In the genomic region with DNA sequence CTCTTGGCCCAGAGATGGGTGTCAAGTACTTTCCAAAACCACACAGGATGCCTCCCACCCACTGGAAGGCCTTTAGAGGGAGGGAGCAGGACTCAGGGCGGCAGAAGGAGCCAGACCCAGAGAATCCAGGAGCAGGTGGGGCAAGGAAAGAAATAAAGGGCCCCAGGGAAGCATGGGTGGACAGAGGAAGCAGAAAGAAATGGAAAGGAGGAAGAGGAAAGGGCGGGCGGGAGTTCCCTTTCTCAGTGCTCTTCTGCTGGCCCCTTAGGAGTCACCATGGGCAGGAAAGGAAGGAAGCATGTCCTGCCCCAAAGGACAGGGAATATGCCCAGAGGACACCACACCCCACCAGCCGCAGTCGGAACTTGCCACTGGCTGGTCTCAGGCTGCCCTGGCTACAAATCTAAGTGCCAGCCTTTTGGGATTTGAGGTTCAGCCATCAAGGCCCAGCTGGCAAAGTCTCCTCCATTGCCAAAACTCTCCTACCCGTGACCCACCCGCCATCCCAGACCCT, we compare ENCODE assay signal across 17 mouse cellular contexts. TPM values are rescaled to one million over a fixed set of nuclear protein-coding genes. Genes with fewer than 3 reads are reported as not detected.
DNase-seq lines count a peak whose midpoint lies in the region; ATAC-seq and TF ChIP-seq lines count a peak whose summit lies in the region.
"Had no signal": no experiment of that assay in that cellular context is flagged by ENCODE, and none has a peak within 500 bp of the region (broad histone marks: within the 10 kb centered on the region; RNA-seq: fewer than 3 reads in every experiment).

No protein-coding gene starts in this region.

- peaks cover 30% of the 10 kb centered on the region for H3K27me3 ChIP-seq in midbrain, embryonic 12.5 days
- no peaks in the 10 kb centered on the region for H3K27me3 ChIP-seq in midbrain, embryonic 14.5 days (ENCODE audit: control insufficient read depth, insufficient read depth, low read length)
- H3K27me3 ChIP-seq in embryonic facial prominence, embryonic 13.5 days: peaks cover 4% of the 10 kb centered on the region; the same call in 1 of the 2 replicates
- H3K27me3 ChIP-seq in intestine, embryonic 15.5 days (replicated peaks): no peaks in the 10 kb centered on the region

- H3K36me3 ChIP-seq in midbrain, embryonic 12.5 days: no peaks in the 10 kb centered on the region
- no peaks in the 10 kb centered on the region for H3K36me3 ChIP-seq in midbrain, embryonic 14.5 days (ENCODE audit: control insufficient read depth, insufficient read depth, low read length)
- no peaks in the 10 kb centered on the region for H3K36me3 ChIP-seq in embryonic facial prominence, embryonic 13.5 days
- no peaks in the 10 kb centered on the region for H3K36me3 ChIP-seq in intestine, embryonic 15.5 days
- H3K36me3 ChIP-seq: hindbrain, embryonic 12.5 days; midbrain, embryonic 13.5 days had no signal

- TF ChIP-seq CTCF in gastrocnemius, adult 2 months (IDR thresholded peaks at IDR 0.05): no peak

- H3K4me1 ChIP-seq in midbrain, embryonic 12.5 days: peaks cover 27% of the 10 kb centered on the region
- H3K4me1 ChIP-seq in midbrain, embryonic 14.5 days (ENCODE audit: control insufficient read depth, insufficient read depth, low read length): peaks cover 14% of the 10 kb centered on the region
- peaks cover 55% of the 10 kb centered on the region for H3K4me1 ChIP-seq in embryonic facial prominence, embryonic 13.5 days
- peaks cover 32% of the 10 kb centered on the region for H3K4me1 ChIP-seq in intestine, embryonic 15.5 days (replicated peaks)

- no peak for ATAC-seq in midbrain, embryonic 12.5 days (ENCODE audit: low FRiP score, low read depth)
- ATAC-seq in midbrain, embryonic 14.5 days (ENCODE audit: low FRiP score, low TSS enrichment): no peak
- ATAC-seq in embryonic facial prominence, embryonic 13.5 days (ENCODE audit: insufficient number of reproducible peaks, insufficient read depth, low FRiP score, low TSS enrichment, low read depth): no peak
- no peak for ATAC-seq in intestine, embryonic 15.5 days
- ATAC-seq in granulocyte monocyte progenitor cell, adult 5-6 weeks (replicated peaks; ENCODE audit: poor library complexity, severe bottlenecking): no peak
- ATAC-seq: intestine, postnatal 0 days; midbrain, embryonic 13.5 days had no signal

- intact Hi-C loops in gastrocnemius, adult 2 months (cut with DNase I): no loop called here
- intact Hi-C loops in gastrocnemius, postnatal 36 days (cut with DNase I): no loop called here

- H3K4me2 ChIP-seq in midbrain, embryonic 12.5 days (replicated peaks): no peak overlapping the region
- H3K4me2 ChIP-seq in midbrain, embryonic 14.5 days (ENCODE audit: low read length): no peak overlapping the region
- H3K4me2 ChIP-seq in embryonic facial prominence, embryonic 13.5 days: no peak overlapping the region
- H3K4me2 ChIP-seq in intestine, embryonic 15.5 days (replicated peaks): no peak overlapping the region
- H3K4me2 ChIP-seq: hindbrain, embryonic 12.5 days; midbrain, embryonic 13.5 days had no signal

- peak overlapping the region; percentile 85 for H3K27ac ChIP-seq in gastrocnemius, adult 2 months
- no peak overlapping the region for H3K27ac ChIP-seq in midbrain, embryonic 12.5 days (replicated peaks)
- H3K27ac ChIP-seq in midbrain, embryonic 14.5 days (replicated peaks; ENCODE audit: low read depth, low read length): no peak overlapping the region
- H3K27ac ChIP-seq in embryonic facial prominence, embryonic 13.5 days: peak overlapping the region; percentile 71
- no peak overlapping the region for H3K27ac ChIP-seq in intestine, embryonic 15.5 days
- H3K27ac ChIP-seq: hindbrain, embryonic 12.5 days; midbrain, embryonic 13.5 days had no signal

- H3K9me3 ChIP-seq in midbrain, embryonic 12.5 days: no peaks in the 10 kb centered on the region
- no peaks in the 10 kb centered on the region for H3K9me3 ChIP-seq in midbrain, embryonic 14.5 days (ENCODE audit: control insufficient read depth, low read length)
- H3K9me3 ChIP-seq in embryonic facial prominence, embryonic 13.5 days: no peaks in the 10 kb centered on the region
- H3K9me3 ChIP-seq in intestine, embryonic 15.5 days: no peaks in the 10 kb centered on the region
- H3K9me3 ChIP-seq: hindbrain, embryonic 12.5 days; midbrain, embryonic 13.5 days had no signal

- H3K9ac ChIP-seq in midbrain, embryonic 12.5 days (replicated peaks): peak overlapping the region; percentile 28; the same call in 1 of the 2 replicates
- H3K9ac ChIP-seq in midbrain, embryonic 14.5 days (replicated peaks; ENCODE audit: low read length): no peak overlapping the region
- no peak overlapping the region for H3K9ac ChIP-seq in embryonic facial prominence, embryonic 13.5 days
- no peak overlapping the region for H3K9ac ChIP-seq in intestine, embryonic 15.5 days
- H3K9ac ChIP-seq: hindbrain, embryonic 12.5 days; midbrain, embryonic 13.5 days had no signal

- 78% methylated on average over 7 of the region's 7 CpGs for WGBS in midbrain, embryonic 12.5 days
- WGBS in midbrain, embryonic 14.5 days: 83% methylated on average over 7 of the region's 7 CpGs
- WGBS in embryonic facial prominence, embryonic 13.5 days: 65% methylated on average over 7 of the region's 7 CpGs
- WGBS in intestine, embryonic 15.5 days: 88% methylated on average over 7 of the region's 7 CpGs

- H3K4me3 ChIP-seq in gastrocnemius, adult 2 months: no peak overlapping the region
- H3K4me3 ChIP-seq in midbrain, embryonic 12.5 days: no peak overlapping the region
- no peak overlapping the region for H3K4me3 ChIP-seq in midbrain, embryonic 14.5 days (replicated peaks; ENCODE audit: low read depth, low read length)
- no peak overlapping the region for H3K4me3 ChIP-seq in embryonic facial prominence, embryonic 13.5 days
- H3K4me3 ChIP-seq in intestine, embryonic 15.5 days (replicated peaks): no peak overlapping the region
- H3K4me3 ChIP-seq: hindbrain, embryonic 12.5 days; midbrain, embryonic 13.5 days had no signal

- peak; percentile 38 for DNase-seq in gastrocnemius, adult 2 months
- no peak for DNase-seq in gastrocnemius, postnatal 36 days
- no peak for DNase-seq in midbrain, embryonic 14.5 days
- DNase-seq in skeletal muscle tissue, adult 2 months (ENCODE audit: low read depth, low spot score): peak; percentile 23
- DNase-seq: B cell, adult 2 months; cerebellum, postnatal 10 days; thymus, adult 18-20 months had no signal

RNA-seq across cellular contexts. Expression of a gene that starts 2.7 kb away (rescaled TPM):
- under 1 TPM; 0.67 to 0.77 TPM for total RNA-seq in gastrocnemius, adult 2 months (2021)
- under 1 TPM; 0.54 to 0.74 TPM for total RNA-seq in gastrocnemius, postnatal 36 days (2021)
- polyA plus RNA-seq in midbrain, embryonic 12.5 days (2016; fragmentation: Nextera tagmentation; extraction: Ambion mirVana): 0.34 and 0.37 TPM in 2 replicates
- polyA plus RNA-seq in midbrain, embryonic 14.5 days (2014; fragmentation: Nextera tagmentation; extraction: Ambion mirVana): 0.09 and 0.11 TPM in 2 replicates
- 0.21 and 0.28 TPM in 2 replicates for polyA plus RNA-seq in embryonic facial prominence, embryonic 13.5 days (2015; fragmentation: Nextera tagmentation; extraction: Ambion mirVana)
- polyA plus RNA-seq in intestine, embryonic 15.5 days (2015; fragmentation: Nextera tagmentation; extraction: Ambion mirVana): 0.18 and 0.19 TPM in 2 replicates
- total RNA-seq in granulocyte monocyte progenitor cell, adult 5-6 weeks (2014; fragmentation: Nextera tagmentation): not detected in 2 replicates
- total RNA-seq in granulocyte monocyte progenitor cell, adult 5-6 weeks (2017): not detected in 2 replicates

RNA-seq across cellular contexts. Expression of a gene that starts 33.9 kb away (rescaled TPM):
- not detected for total RNA-seq in gastrocnemius, adult 2 months (2021)
- total RNA-seq in gastrocnemius, postnatal 36 days (2021): not detected
- not detected in 2 replicates for polyA plus RNA-seq in midbrain, embryonic 12.5 days (2016; fragmentation: Nextera tagmentation; extraction: Ambion mirVana)
- polyA plus RNA-seq in midbrain, embryonic 14.5 days (2014; fragmentation: Nextera tagmentation; extraction: Ambion mirVana): not detected in 2 replicates
- polyA plus RNA-seq in embryonic facial prominence, embryonic 13.5 days (2015; fragmentation: Nextera tagmentation; extraction: Ambion mirVana): not detected in 2 replicates
- polyA plus RNA-seq in intestine, embryonic 15.5 days (2015; fragmentation: Nextera tagmentation; extraction: Ambion mirVana): not detected in 2 replicates
- total RNA-seq in granulocyte monocyte progenitor cell, adult 5-6 weeks (2014; fragmentation: Nextera tagmentation): not detected in 2 replicates
- not detected in 2 replicates for total RNA-seq in granulocyte monocyte progenitor cell, adult 5-6 weeks (2017)
- polyA plus RNA-seq: hindbrain, embryonic 12.5 days; intestine, postnatal 0 days; large intestine, adult 2 months; liver, embryonic 16.5 days; midbrain, embryonic 13.5 days; neural tube, embryonic 14.5 days had no signal

RNA-seq across cellular contexts. Expression of a gene that starts 34.5 kb away (rescaled TPM):
- total RNA-seq in gastrocnemius, adult 2 months (2021): not detected
- not detected for total RNA-seq in gastrocnemius, postnatal 36 days (2021)
- polyA plus RNA-seq in midbrain, embryonic 12.5 days (2016; fragmentation: Nextera tagmentation; extraction: Ambion mirVana): not detected in 2 replicates
- polyA plus RNA-seq in midbrain, embryonic 14.5 days (2014; fragmentation: Nextera tagmentation; extraction: Ambion mirVana): not detected in 2 replicates
- polyA plus RNA-seq in embryonic facial prominence, embryonic 13.5 days (2015; fragmentation: Nextera tagmentation; extraction: Ambion mirVana): not detected in 2 replicates
- polyA plus RNA-seq in intestine, embryonic 15.5 days (2015; fragmentation: Nextera tagmentation; extraction: Ambion mirVana): not detected in 2 replicates
- total RNA-seq in granulocyte monocyte progenitor cell, adult 5-6 weeks (2014; fragmentation: Nextera tagmentation): not detected in 2 replicates
- total RNA-seq in granulocyte monocyte progenitor cell, adult 5-6 weeks (2017): not detected in 2 replicates
- polyA plus RNA-seq: hindbrain, embryonic 12.5 days; intestine, postnatal 0 days; large intestine, adult 2 months; liver, embryonic 16.5 days; midbrain, embryonic 13.5 days; neural tube, embryonic 14.5 days had no signal

RNA-seq across cellular contexts. Expression of a gene that starts 47.2 kb away (rescaled TPM):
- 10 to 100 TPM; 10.2 to 14.5 TPM for total RNA-seq in gastrocnemius, adult 2 months (2021)
- total RNA-seq in gastrocnemius, postnatal 36 days (2021): 1 to 10 TPM; 8.5 to 9.2 TPM
- polyA plus RNA-seq in midbrain, embryonic 12.5 days (2016; fragmentation: Nextera tagmentation; extraction: Ambion mirVana): 8.0 and 10.7 TPM in 2 replicates
- 3.3 and 4.4 TPM in 2 replicates for polyA plus RNA-seq in midbrain, embryonic 14.5 days (2014; fragmentation: Nextera tagmentation; extraction: Ambion mirVana)
- polyA plus RNA-seq in embryonic facial prominence, embryonic 13.5 days (2015; fragmentation: Nextera tagmentation; extraction: Ambion mirVana): 9.9 and 10.1 TPM in 2 replicates
- polyA plus RNA-seq in intestine, embryonic 15.5 days (2015; fragmentation: Nextera tagmentation; extraction: Ambion mirVana): 27.3 and 27.6 TPM in 2 replicates
- total RNA-seq in granulocyte monocyte progenitor cell, adult 5-6 weeks (2014; fragmentation: Nextera tagmentation): 0.30 TPM in 1 of 2 replicates, not detected in the other
- 0.73 and 2.7 TPM in 2 replicates for total RNA-seq in granulocyte monocyte progenitor cell, adult 5-6 weeks (2017)

Comparison
In these comparisons a context has a peak if more than half of its experiments do, and no peak if none do; other contexts are left out.
1. DNase-seq: peak in gastrocnemius, adult 2 months (single experiment) and skeletal muscle tissue, adult 2 months (single experiment); none in gastrocnemius, postnatal 36 days (0 of 2) and midbrain, embryonic 14.5 days (single experiment).
2. H3K27ac ChIP-seq: peak in gastrocnemius, adult 2 months (single experiment) and embryonic facial prominence, embryonic 13.5 days (single experiment); none in midbrain, embryonic 12.5 days (single experiment), midbrain, embryonic 14.5 days (single experiment) and intestine, embryonic 15.5 days (single experiment).